Mouse (Mus musculus): ENCODE results near the gene Enox2.

GRCm38 (mm10) chrX:49112412-49112811 is 175.6 kb downstream of the Enox2 start:
- no peak for TF ChIP-seq POLR2A (IDR thresholded peaks at IDR 0.05; ENCODE audit: low read depth, low read length)
- TF ChIP-seq CTCF (IDR thresholded peaks at IDR 0.05; ENCODE audit: extremely low read depth, insufficient read length, insufficient replicate concordance, low read depth, low read length), result no peak
